Comparison of ENCODE assay signal across 8 mouse cellular contexts in genomic region chr15:93274679-93275583, GRCm38 (mm10). TPM values are rescaled to one million over a fixed set of nuclear protein-coding genes. Genes with fewer than 3 reads are reported as not detected.
DNase-seq lines count a peak whose midpoint lies in the region; ATAC-seq lines count a peak whose summit lies in the region.

Gxylt1 (minus strand) TSS chr15:93275179.

- H3K9ac ChIP-seq in forebrain, embryonic 14.5 days (ENCODE audit: low read length): peak within 1 kb of the TSS; percentile 77
- peak within 1 kb of the TSS; percentile 75 for H3K9ac ChIP-seq in neural tube, embryonic 15.5 days (replicated peaks)

- peaks cover 18% of the 10 kb centered on the region for H3K4me1 ChIP-seq in forebrain, embryonic 14.5 days (ENCODE audit: control insufficient read depth, insufficient read depth, low read length)
- H3K4me1 ChIP-seq in neural tube, embryonic 15.5 days: peaks cover 32% of the 10 kb centered on the region

- intact Hi-C loops in heart, postnatal 14 days (cut with DNase I): loop anchor here (2.0 kb wide), 2 partner anchors 62 to 124 kb away; partner anchors contain the start of genes Pphln1, Yaf2 and Zcrb1

- H3K27ac ChIP-seq in forebrain, embryonic 14.5 days (ENCODE audit: low read depth, low read length): peak within 1 kb of the TSS; percentile 88
- H3K27ac ChIP-seq in neural tube, embryonic 15.5 days (replicated peaks): peak within 1 kb of the TSS; percentile 92

- H3K4me2 ChIP-seq in forebrain, embryonic 14.5 days (ENCODE audit: low read length): peak within 1 kb of the TSS; percentile 89
- H3K4me2 ChIP-seq in neural tube, embryonic 15.5 days: peak within 1 kb of the TSS; percentile 82

- H3K27me3 ChIP-seq in forebrain, embryonic 14.5 days (replicated peaks; ENCODE audit: control insufficient read depth, insufficient read depth, low read length): no peaks in the 10 kb centered on the region
- H3K27me3 ChIP-seq in neural tube, embryonic 15.5 days (replicated peaks): no peaks in the 10 kb centered on the region

- under 1% methylated on average over 76 of the region's 93 CpGs for WGBS in forebrain, embryonic 14.5 days
- under 1% methylated on average over 68 of the region's 93 CpGs for WGBS in neural tube, embryonic 15.5 days

- H3K4me3 ChIP-seq in forebrain, embryonic 14.5 days (ENCODE audit: low read depth, low read length): peak within 1 kb of the TSS; percentile 69
- H3K4me3 ChIP-seq in neural tube, embryonic 15.5 days (replicated peaks): peak within 1 kb of the TSS; percentile 75

- ATAC-seq in forebrain, embryonic 14.5 days: peak; percentile 98
- peak; percentile 98 for ATAC-seq in neural tube, embryonic 15.5 days (ENCODE audit: low FRiP score)

- H3K9me3 ChIP-seq in forebrain, embryonic 14.5 days (replicated peaks; ENCODE audit: control insufficient read depth, low read length): no peaks in the 10 kb centered on the region
- H3K9me3 ChIP-seq in neural tube, embryonic 15.5 days (replicated peaks): no peaks in the 10 kb centered on the region

- DNase-seq in ES-CJ7 (ENCODE audit: low read depth, low spot score): peak; percentile 94
- DNase-seq in cerebellum, adult 11 months: peak; percentile 100
- DNase-seq in forebrain, embryonic 14.5 days (ENCODE audit: low spot score): peak; percentile 97
- peak; percentile 100 for DNase-seq in heart, postnatal 14 days
- peak; percentile 99 for DNase-seq in layer of hippocampus, adult 11-12 months (ENCODE audit: low spot score)
- DNase-seq in lung, adult 18-20 months: peak; percentile 99 to 100
- peak; percentile 99 for DNase-seq in testis, postnatal 14 days (ENCODE audit: low spot score)

- peaks cover 3% of the 10 kb centered on the region; the same call in 1 of the 2 replicates for H3K36me3 ChIP-seq in forebrain, embryonic 14.5 days (ENCODE audit: control insufficient read depth, insufficient read depth, low read length)
- H3K36me3 ChIP-seq in neural tube, embryonic 15.5 days: 0 out of 2 replicates have a peak, but pooled peaks cover 5% of the 10 kb centered on the region

RNA-seq across cellular contexts. Expression of gene Gxylt1, which starts in this region (rescaled TPM):
- polyA plus RNA-seq in forebrain, embryonic 14.5 days (2014; fragmentation: Nextera tagmentation; extraction: Ambion mirVana): 7.8 and 9.7 TPM in 2 replicates
- 10 to 100 TPM; 12.1 to 13.1 TPM for total RNA-seq in heart, postnatal 14 days (2021)
- 4.4 and 6.5 TPM in 2 replicates for polyA plus RNA-seq in neural tube, embryonic 15.5 days (2015; fragmentation: Nextera tagmentation; extraction: Ambion mirVana)

Comparison
In these comparisons a context has a peak if more than half of its experiments do, and no peak if none do; other contexts are left out.
1. Peak in every context shown above with its lines: DNase-seq, ATAC-seq, H3K4me3 ChIP-seq and H3K27ac ChIP-seq.